Mouse (Mus musculus) gastrocnemius, adult 18-20 months (tissue): Measurements from ENCODE around the gene Calm5. TPM values are rescaled to one million over a fixed set of nuclear protein-coding genes. Genes with fewer than 3 reads are reported as not detected.

Experiments
- total RNA-seq, 2 experiments: library from RNA; stranded (reverse); gene quantifications; 2 replicates each; pipeline ENCODE4 v1.2.3; 2021

Calm5 gene
- total RNA-seq, 2 experiments from 2014 or later = 0.43 TPM; not detected in 1

Other genes starting within 250 kb of the Calm5 start
- gene Fam208b, start 243.1 kb upstream of the Calm5 start, total RNA-seq = 1 to 10 TPM; 8.4 to 8.6 TPM
- gene Asb13, start 220.1 kb upstream of the Calm5 start, total RNA-seq = 10 to 100 TPM; 13.5 to 13.6 TPM
- gene Calml3, start 49.9 kb upstream of the Calm5 start, total RNA-seq = not detected
- 1 to 10 TPM in 1 of 2 experiments, not detected in 1; 1.9 TPM for gene Calm4, start 16.4 kb upstream of the Calm5 start, total RNA-seq
- 10 to 100 TPM; 38.1 to 49.1 TPM for gene Net1, start 64.0 kb downstream of the Calm5 start, total RNA-seq
- not detected for gene Tubal3, start 64.1 kb downstream of the Calm5 start, total RNA-seq
- not detected for gene Ucn3, start 91.2 kb downstream of the Calm5 start, total RNA-seq
- 1 to 10 TPM; 2.3 to 2.6 TPM for gene Akr1c14, start 194.8 kb downstream of the Calm5 start, total RNA-seq